In genomic region chr5:92358033-92358432, GRCm38 (mm10) we compare ENCODE assay signal across 13 mouse cellular contexts. TPM values are rescaled to one million over a fixed set of nuclear protein-coding genes. Genes with fewer than 3 reads are reported as not detected.
A peak's percentile ranks its signal among the peaks of the same experiment; 100 is the strongest.
DNase-seq lines count a peak whose midpoint lies in the region; ATAC-seq and TF ChIP-seq lines count a peak whose summit lies in the region.
"Had no signal": no experiment of that assay in that cellular context is flagged by ENCODE, and none has a peak within 500 bp of the region (broad histone marks: within the 10 kb centered on the region; RNA-seq: fewer than 3 reads in every experiment).

No protein-coding gene starts in this region.

- no peak overlapping the region for H3K27ac ChIP-seq in heart, adult 2 months
- H3K27ac ChIP-seq in limb, embryonic 14.5 days (replicated peaks; ENCODE audit: low read depth, low read length) = no peak overlapping the region
- no peak overlapping the region for H3K27ac ChIP-seq in hindbrain, postnatal 0 days
- H3K27ac ChIP-seq: forebrain, embryonic 10.5 days; midbrain, embryonic 10.5 days had no signal

- intact Hi-C loops in heart, adult 2 months (cut with DNase I) = no loop called here
- intact Hi-C loops in left cerebral cortex, postnatal 36 days (cut with DNase I) = no loop called here

- peaks cover under 1% of the 10 kb centered on the region for H3K4me1 ChIP-seq in heart, adult 2 months (ENCODE audit: control insufficient read depth, insufficient read depth, low read length)
- H3K4me1 ChIP-seq in limb, embryonic 14.5 days (ENCODE audit: control insufficient read depth, insufficient read depth, low read length) = no peaks in the 10 kb centered on the region
- H3K4me1 ChIP-seq in hindbrain, postnatal 0 days (ENCODE audit: insufficient read depth, low read length) = no peaks in the 10 kb centered on the region

- peak; percentile 68 for DNase-seq in heart, postnatal 4 days
- DNase-seq in heart, adult 2 months = no peak
- DNase-seq in 416B (ENCODE audit: low read depth) (peak; percentile 62), R1 (ENCODE audit: low read depth, low spot score) (peak; percentile 74)
- peak; percentile 46 for DNase-seq in limb, embryonic 14.5 days (ENCODE audit: low spot score)
- DNase-seq in left cerebral cortex, postnatal 36 days (ENCODE audit: low spot score in 2 of 2) = no peak
- no peak for DNase-seq in spleen, postnatal 36 days (ENCODE audit: low spot score in 2 of 2)
- DNase-seq in hindbrain, postnatal 0 days (ENCODE audit: low spot score) = no peak
- DNase-seq: cerebellum, adult 11-12 months; layer of hippocampus, postnatal 36 days had no signal

- no peaks in the 10 kb centered on the region for H3K36me3 ChIP-seq in heart, adult 2 months (ENCODE audit: control insufficient read depth, insufficient read depth, low read length)
- no peaks in the 10 kb centered on the region for H3K36me3 ChIP-seq in limb, embryonic 14.5 days (ENCODE audit: control insufficient read depth, insufficient read depth, low read length)
- no peaks in the 10 kb centered on the region for H3K36me3 ChIP-seq in hindbrain, postnatal 0 days (ENCODE audit: insufficient read depth, low read length)
- H3K36me3 ChIP-seq: forebrain, embryonic 10.5 days; midbrain, embryonic 10.5 days had no signal

- H3K4me3 ChIP-seq in heart, adult 2 months = no peak overlapping the region
- no peak overlapping the region for H3K4me3 ChIP-seq in limb, embryonic 14.5 days (replicated peaks; ENCODE audit: low read length)
- no peak overlapping the region for H3K4me3 ChIP-seq in hindbrain, postnatal 0 days (ENCODE audit: low read length)
- H3K4me3 ChIP-seq: forebrain, embryonic 10.5 days; midbrain, embryonic 10.5 days had no signal

- WGBS in heart, adult 2 months = 16% methylated on average over 12 of the region's 12 CpGs
- WGBS in limb, embryonic 14.5 days = 22% methylated on average over 12 of the region's 12 CpGs
- 64% methylated on average over 11 of the region's 12 CpGs for WGBS in hindbrain, postnatal 0 days

- no peak for TF ChIP-seq EP300 in heart, adult 2 months (IDR thresholded peaks at IDR 0.05; ENCODE audit: insufficient read depth, low read depth, low read length)

- TF ChIP-seq POLR2A in heart, adult 2 months (IDR thresholded peaks at IDR 0.05; ENCODE audit: insufficient read depth, low read depth, low read length) = no peak
- TF ChIP-seq POLR2A in limb, embryonic 14.5 days (IDR thresholded peaks at IDR 0.05; ENCODE audit: borderline replicate concordance, extremely low read depth, insufficient read depth, insufficient read length) = no peak

- no peak overlapping the region for H3K9ac ChIP-seq in heart, adult 2 months (ENCODE audit: low read depth, low read length)
- H3K9ac ChIP-seq in limb, embryonic 14.5 days (ENCODE audit: low read depth, low read length, severe bottlenecking) = no peak overlapping the region
- no peak overlapping the region for H3K9ac ChIP-seq in hindbrain, postnatal 0 days (replicated peaks; ENCODE audit: low read length)

- no peaks in the 10 kb centered on the region for H3K27me3 ChIP-seq in heart, adult 2 months (ENCODE audit: control insufficient read depth, insufficient read depth, low read length)
- no peaks in the 10 kb centered on the region for H3K27me3 ChIP-seq in limb, embryonic 14.5 days (ENCODE audit: control insufficient read depth, insufficient read depth, low read length)
- H3K27me3 ChIP-seq in hindbrain, postnatal 0 days (ENCODE audit: insufficient read depth, low read length) = no peaks in the 10 kb centered on the region

- TF ChIP-seq CTCF in heart, adult 2 months (IDR thresholded peaks at IDR 0.05) = no peak
- no peak for TF ChIP-seq CTCF in hindbrain, postnatal 0 days (IDR thresholded peaks at IDR 0.05; ENCODE audit: low read depth)

- H3K79me2 ChIP-seq in heart, adult 2 months (replicated peaks; ENCODE audit: control insufficient read depth, insufficient read depth, low read length) = no peaks in the 10 kb centered on the region

- H3K4me2 ChIP-seq in limb, embryonic 14.5 days (replicated peaks; ENCODE audit: low read depth, low read length, severe bottlenecking) = no peak overlapping the region
- H3K4me2 ChIP-seq in hindbrain, postnatal 0 days (ENCODE audit: low read depth, low read length) = no peak overlapping the region

- H3K9me3 ChIP-seq in limb, embryonic 14.5 days (ENCODE audit: control insufficient read depth, low read length) = no peaks in the 10 kb centered on the region
- no peaks in the 10 kb centered on the region for H3K9me3 ChIP-seq in hindbrain, postnatal 0 days (ENCODE audit: low read length)
- H3K9me3 ChIP-seq: forebrain, embryonic 10.5 days; midbrain, embryonic 10.5 days had no signal

- peak; percentile 15; the same call in 1 of the 2 replicates for ATAC-seq in limb, embryonic 14.5 days (ENCODE audit: low FRiP score, low read depth)
- ATAC-seq in hindbrain, postnatal 0 days = no peak

RNA-seq across cellular contexts. Expression of gene Cxcl10, which starts 9.3 kb away (rescaled TPM):
- under 1 TPM in 1 of 2 experiments, not detected in 1; 0.47 TPM for total RNA-seq in heart, postnatal 4 days (2021)
- total RNA-seq in heart, adult 2 months (2021) = under 1 TPM in 1 of 2 experiments, not detected in 1; 0.34 TPM
- polyA plus RNA-seq in heart, adult 2 months (2012; rRNA removed) = 1.0 and 3.6 TPM in 2 replicates
- 1.0 and 1.4 TPM in 2 replicates for polyA plus RNA-seq in limb, embryonic 14.5 days (2012; rRNA removed)
- 0.51 and 0.98 TPM in 2 replicates for polyA plus RNA-seq in limb, embryonic 14.5 days (2014; fragmentation: Nextera tagmentation; extraction: Ambion mirVana)
- total RNA-seq in left cerebral cortex, postnatal 36 days (2021) = under 1 TPM in 1 of 2 experiments, not detected in 1; 0.49 TPM
- not detected in 2 replicates for total RNA-seq in hindbrain, postnatal 0 days (2014; rRNA removed)
- 0.54 and 0.80 TPM in 2 replicates for polyA plus RNA-seq in hindbrain, postnatal 0 days (2015; fragmentation: Nextera tagmentation; extraction: Ambion mirVana)
- total RNA-seq: layer of hippocampus, postnatal 36 days had no signal
- polyA plus RNA-seq: forebrain, embryonic 10.5 days; testis, adult 2 months had no signal

RNA-seq across cellular contexts. Expression of gene Art3, which starts 26.4 kb away (rescaled TPM):
- 100 to 1,000 TPM; 284 to 319 TPM for total RNA-seq in heart, postnatal 4 days (2021)
- total RNA-seq in heart, adult 2 months (2021) = 100 to 1,000 TPM; 622 to 797 TPM
- 268 and 420 TPM in 2 replicates for polyA plus RNA-seq in heart, adult 2 months (2012; rRNA removed)
- polyA plus RNA-seq in limb, embryonic 14.5 days (2012; rRNA removed) = 5.9 and 9.6 TPM in 2 replicates
- polyA plus RNA-seq in limb, embryonic 14.5 days (2014; fragmentation: Nextera tagmentation; extraction: Ambion mirVana) = 6.8 and 7.7 TPM in 2 replicates
- 1 to 10 TPM; 3.6 to 5.9 TPM for total RNA-seq in left cerebral cortex, postnatal 36 days (2021)
- 1.8 and 4.1 TPM in 2 replicates for total RNA-seq in hindbrain, postnatal 0 days (2014; rRNA removed)
- polyA plus RNA-seq in hindbrain, postnatal 0 days (2015; fragmentation: Nextera tagmentation; extraction: Ambion mirVana) = 8.0 and 10.2 TPM in 2 replicates

RNA-seq across cellular contexts. Expression of gene Cxcl9, which starts 30.2 kb away (rescaled TPM):
- under 1 TPM; 0.26 to 0.74 TPM for total RNA-seq in heart, postnatal 4 days (2021)
- total RNA-seq in heart, adult 2 months (2021) = 1 to 10 TPM; 2.8 to 3.0 TPM
- polyA plus RNA-seq in heart, adult 2 months (2012; rRNA removed) = 12.2 and 21.0 TPM in 2 replicates
- 1.1 and 4.1 TPM in 2 replicates for polyA plus RNA-seq in limb, embryonic 14.5 days (2012; rRNA removed)
- polyA plus RNA-seq in limb, embryonic 14.5 days (2014; fragmentation: Nextera tagmentation; extraction: Ambion mirVana) = 0.35 and 0.94 TPM in 2 replicates
- total RNA-seq in left cerebral cortex, postnatal 36 days (2021) = not detected
- total RNA-seq in hindbrain, postnatal 0 days (2014; rRNA removed) = not detected in 2 replicates
- polyA plus RNA-seq in hindbrain, postnatal 0 days (2015; fragmentation: Nextera tagmentation; extraction: Ambion mirVana) = not detected in 2 replicates
- total RNA-seq: layer of hippocampus, postnatal 36 days had no signal
- polyA plus RNA-seq: forebrain, embryonic 10.5 days; midbrain, embryonic 10.5 days had no signal

RNA-seq across cellular contexts. Expression of gene Sdad1, which starts 47.8 kb away (rescaled TPM):
- 10 to 100 TPM; 20.0 to 21.7 TPM for total RNA-seq in heart, postnatal 4 days (2021)
- 10 to 100 TPM; 10.9 TPM for total RNA-seq in heart, adult 2 months (2021)
- 6.1 and 7.0 TPM in 2 replicates for polyA plus RNA-seq in heart, adult 2 months (2012; rRNA removed)
- 26.9 and 27.6 TPM in 2 replicates for polyA plus RNA-seq in limb, embryonic 14.5 days (2012; rRNA removed)
- 40.3 and 44.2 TPM in 2 replicates for polyA plus RNA-seq in limb, embryonic 14.5 days (2014; fragmentation: Nextera tagmentation; extraction: Ambion mirVana)
- 10 to 100 TPM; 15.5 to 25.1 TPM for total RNA-seq in left cerebral cortex, postnatal 36 days (2021)
- total RNA-seq in hindbrain, postnatal 0 days (2014; rRNA removed) = 27.3 and 28.3 TPM in 2 replicates
- polyA plus RNA-seq in hindbrain, postnatal 0 days (2015; fragmentation: Nextera tagmentation; extraction: Ambion mirVana) = 30.6 and 30.7 TPM in 2 replicates

Comparison
In these comparisons a context has a peak if more than half of its experiments do, and no peak if none do; other contexts are left out.
1. DNase-seq: peak in heart, postnatal 4 days (single experiment), 416B (single experiment), R1 (single experiment) and limb, embryonic 14.5 days (single experiment); none in heart, adult 2 months (0 of 2), left cerebral cortex, postnatal 36 days (0 of 2), spleen, postnatal 36 days (0 of 2) and hindbrain, postnatal 0 days (single experiment).
2. RNA of gene Art3, which starts 26.4 kb away (total RNA-seq): 622 to 797 TPM in heart, adult 2 months and 284 to 319 TPM in heart, postnatal 4 days; 3.6 to 5.9 TPM in left cerebral cortex, postnatal 36 days and 1.8 to 4.1 TPM in hindbrain, postnatal 0 days; every median in the first group is over 10 times any median in the second.